Mouse (Mus musculus) limb, embryonic 14.5 days (tissue): Measurements from ENCODE around the gene B020004J07Rik. TPM values are rescaled to one million over a fixed set of nuclear protein-coding genes. Genes with fewer than 3 reads are reported as not detected.
"Not testable (repeated sequence)": the region's sequence is repeated elsewhere in the genome, so short reads cannot be mapped to it uniquely, and the experiment has no call there.

Source experiments
- ATAC-seq: fragments of 200-750 bp; cut with Nextera tagmentation; 2 replicates; pipeline ENCODE4 v1.8.0; 2017; ENCODE audit warnings: low read depth, moderate number of reproducible peaks, moderate TSS enrichment; ENCODE audit not compliant: low FRiP score
- DNase-seq: peaks from one replicate; pipeline ENCODE4 v3.0.0-alpha.2; 2015; ENCODE audit warnings: low spot score
- H3K27ac ChIP-seq: fragments of 300-500 bp; sonication (generic); replicated peaks from 2 replicates; pipeline ENCODE4 v1.5.1; 2014; ENCODE audit warnings: low read depth, mild to moderate bottlenecking, low read length, moderate library complexity, mixed read lengths
- H3K27me3 ChIP-seq: fragments of 300-500 bp; sonication (generic); 2 replicates; pipeline ENCODE4 v1.6.1; 2014; ENCODE audit warnings: low read length, mixed read lengths; ENCODE audit not compliant: control insufficient read depth, insufficient read depth
- H3K36me3 ChIP-seq: fragments of 300-500 bp; sonication (generic); 2 replicates; pipeline ENCODE4 v1.6.1; 2014; ENCODE audit warnings: mild to moderate bottlenecking, low read length, moderate library complexity, mixed read lengths; ENCODE audit not compliant: control insufficient read depth, insufficient read depth
- H3K4me1 ChIP-seq: fragments of 300-500 bp; sonication (generic); 2 replicates; pipeline ENCODE4 v1.6.1; 2014; ENCODE audit warnings: antibody characterized with exemption, low read length, mixed read lengths; ENCODE audit not compliant: control insufficient read depth, insufficient read depth
- H3K4me2 ChIP-seq: fragments of 300-500 bp; sonication (generic); replicated peaks from 2 replicates; pipeline ENCODE4 v1.6.1; 2014; ENCODE audit warnings: low read depth, mild to moderate bottlenecking, low read length, moderate library complexity; ENCODE audit not compliant: severe bottlenecking
- H3K4me3 ChIP-seq: fragments of 300-500 bp; sonication (generic); replicated peaks from 2 replicates; pipeline ENCODE4 v1.5.1; 2014; ENCODE audit warnings: low read length
- H3K9ac ChIP-seq: fragments of 300-500 bp; sonication (generic); 2 replicates; pipeline ENCODE4 v1.6.1; 2014; ENCODE audit warnings: mild to moderate bottlenecking, low read depth, low read length, moderate library complexity; ENCODE audit not compliant: severe bottlenecking
- H3K9me3 ChIP-seq: fragments of 300-500 bp; sonication (generic); 2 replicates; pipeline ENCODE4 v1.6.1; 2016; ENCODE audit warnings: low read length; ENCODE audit not compliant: control insufficient read depth
- POLR2A ChIP-seq: fragments of 200-500 bp; IDR thresholded peaks from 2 replicates; pipeline ENCODE4 v1.8.0; 2012; ENCODE audit warnings: inconsistent platforms, mild to moderate bottlenecking, moderate library complexity, borderline replicate concordance; ENCODE audit not compliant: insufficient read depth, insufficient read length; ENCODE audit errors: extremely low read depth
- WGBS: fragments of 180-500 bp; shearing (Covaris S2); extraction: QIAGEN DNeasy Blood & Tissue Kit; methylation state at CpG from one replicate; pipeline ENCODE4 v1.1.7; 2014; 5-methylcytosine and 5-hydroxymethylcytosine counted together
- polyA plus RNA-seq, 2 experiments: library from polyadenylated mRNA; depleted of rRNA in 1 of 2; stranded (reverse) in 1 of 2; unstranded in 1 of 2; fragments of >200 nt; fragmentation: Nextera tagmentation in 1 of 2; extraction: Ambion mirVana in 1 of 2; gene quantifications; 2 replicates each; pipeline versions ENCODE4 v1.2.1 to v1.2.3; 2012 to 2014

Gene B020004J07Rik
- 0.08 TPM in 1 of 2 replicates, not detected in the other for polyA plus RNA-seq (2012; rRNA removed)
- polyA plus RNA-seq (2014; fragmentation: Nextera tagmentation; extraction: Ambion mirVana) = not detected in 2 replicates

DNA sequence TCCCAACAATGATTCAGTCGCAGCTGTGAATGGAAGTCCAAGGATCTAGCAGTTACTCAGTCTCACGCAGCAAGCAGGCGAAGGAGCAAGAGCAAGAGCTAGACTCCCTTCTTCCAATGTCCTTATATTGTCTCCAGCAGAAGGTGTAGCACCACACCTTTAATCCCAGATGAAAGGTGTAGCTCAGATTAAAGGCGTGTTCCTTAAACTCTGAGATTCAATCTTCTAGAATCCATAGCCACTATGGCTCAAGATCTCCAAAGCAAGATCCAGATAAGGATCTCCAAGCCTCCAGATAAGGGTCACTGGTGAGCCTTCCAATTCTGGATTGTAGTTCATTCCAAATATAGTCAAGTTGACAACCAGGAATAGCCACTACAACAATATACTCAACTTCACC, at the start of gene B020004J07Rik:
Gene B020004J07Rik, minus strand, starts transcription at position 101 of the 400 bp plus-strand sequence.
- not testable (repeated sequence) for H3K36me3 ChIP-seq, H3K4me1 ChIP-seq, H3K27me3 ChIP-seq, H3K4me3 ChIP-seq, H3K9me3 ChIP-seq, H3K4me2 ChIP-seq, H3K9ac ChIP-seq, ATAC-seq, H3K27ac ChIP-seq, DNase-seq
- 89% methylated on average over 2 of the region's 4 CpGs for WGBS

DNA sequence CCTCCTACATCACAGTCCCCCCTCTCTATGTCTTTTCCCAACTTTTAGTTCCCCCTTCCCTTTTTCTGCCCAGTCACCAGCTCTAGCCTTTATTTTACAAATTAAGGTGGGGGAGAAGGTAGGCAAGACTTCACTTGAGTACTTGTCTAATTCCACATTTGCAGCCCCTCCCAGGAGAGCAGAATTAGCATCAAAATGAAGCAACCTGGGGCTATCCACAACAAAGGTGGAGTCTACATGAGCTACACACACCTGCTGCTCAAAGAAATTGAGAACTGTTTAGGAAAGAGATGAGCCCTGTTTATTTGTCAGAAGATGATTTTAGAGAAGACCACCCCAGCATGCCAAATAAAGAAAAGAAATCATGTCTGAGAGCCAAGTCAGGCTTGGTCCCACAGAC, 45.6 kb upstream of the B020004J07Rik start:
- TF ChIP-seq POLR2A = no peak
- Histone ChIP-seq H3K9me3 (no peaks in the 10 kb centered on the region), H3K36me3 (no peaks in the 10 kb centered on the region), H3K4me1 (no peaks in the 10 kb centered on the region), H3K4me3 (no peak overlapping the region), H3K9ac (no peak overlapping the region), H3K4me2 (no peak overlapping the region), H3K27ac (no peak overlapping the region), H3K27me3 (no peaks in the 10 kb centered on the region)
- DNase-seq (no peak), ATAC-seq (no peak)

DNA sequence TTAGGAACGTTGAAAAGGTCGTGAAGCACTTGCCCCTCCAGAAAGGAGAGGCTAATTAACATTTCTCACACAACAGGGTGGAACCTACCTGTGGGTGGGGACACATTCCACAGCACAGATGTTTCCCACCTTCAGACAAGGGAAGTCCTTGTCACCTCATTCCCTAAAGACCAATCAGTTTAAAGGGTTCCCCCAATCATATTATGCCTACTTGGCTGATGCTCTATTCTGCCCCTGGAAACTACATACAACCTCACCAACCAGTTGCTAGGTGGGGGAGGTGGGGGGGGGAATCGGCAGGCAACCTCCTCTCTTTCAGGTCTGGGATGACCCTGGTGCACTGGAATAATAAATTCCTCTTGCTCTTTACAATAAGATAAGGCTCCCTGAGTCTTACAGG, 39.8 kb upstream of the B020004J07Rik start:
- H3K9ac ChIP-seq = no peak overlapping the region
- TF ChIP-seq POLR2A = no peak
- DNase-seq (no peak), ATAC-seq (no peak)
- no peaks in the 10 kb centered on the region for H3K9me3 ChIP-seq
- no peak overlapping the region for H3K27ac ChIP-seq
- H3K4me1 ChIP-seq = no peaks in the 10 kb centered on the region
- no peak overlapping the region for H3K4me2 ChIP-seq
- no peaks in the 10 kb centered on the region for H3K27me3 ChIP-seq
- WGBS = 28% methylated on average over 3 of the region's 3 CpGs
- no peak overlapping the region for H3K4me3 ChIP-seq
- H3K36me3 ChIP-seq = no peaks in the 10 kb centered on the region

DNA sequence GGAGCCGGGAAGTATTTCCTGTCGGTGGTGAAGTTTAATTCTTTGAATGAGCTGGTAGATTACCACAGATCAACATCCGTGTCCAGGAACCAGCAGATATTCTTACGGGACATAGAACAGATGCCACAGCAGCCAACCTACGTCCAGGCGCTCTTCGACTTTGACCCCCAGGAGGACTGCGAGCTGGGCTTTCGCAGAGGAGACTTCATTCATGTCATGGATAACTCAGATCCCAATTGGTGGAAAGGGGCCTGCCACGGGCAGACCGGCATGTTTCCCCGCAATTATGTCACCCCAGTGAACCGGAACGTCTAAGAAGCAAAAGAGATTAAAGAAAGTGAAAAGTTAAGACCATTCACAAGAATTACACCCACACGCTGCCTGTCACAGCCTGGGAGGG, 31.9 kb upstream of the B020004J07Rik start:
- H3K9me3 ChIP-seq = not testable (repeated sequence)

DNA sequence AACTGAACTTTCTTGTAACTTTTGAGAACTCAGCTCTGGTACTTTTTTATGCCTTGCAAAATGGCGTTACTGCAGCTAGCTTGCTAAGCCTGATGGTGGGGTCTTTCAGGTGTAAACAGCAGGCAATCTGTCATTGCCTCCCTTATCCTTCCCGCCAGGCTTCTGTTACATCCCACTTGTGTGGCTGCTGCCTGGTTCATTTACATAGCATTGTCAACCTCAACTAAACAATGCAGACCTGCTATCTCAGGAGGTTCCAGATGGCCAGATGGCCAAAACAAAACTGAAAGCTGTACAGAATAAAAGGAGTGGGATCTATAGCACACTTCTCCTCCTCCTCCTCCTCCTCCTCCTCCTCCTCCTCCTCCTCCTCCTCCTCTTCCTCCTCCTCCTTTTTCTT, 28.2 kb upstream of the B020004J07Rik start:
- not testable (repeated sequence) for H3K9me3 ChIP-seq, H3K4me1 ChIP-seq, H3K27ac ChIP-seq, ATAC-seq, H3K27me3 ChIP-seq, H3K4me3 ChIP-seq, H3K4me2 ChIP-seq, H3K36me3 ChIP-seq, DNase-seq, H3K9ac ChIP-seq
- WGBS = 62% methylated on average over 2 of the region's 2 CpGs

More for the DNA sequence above, 31.9 kb upstream of the B020004J07Rik start:
- not testable (repeated sequence) for H3K27me3 ChIP-seq, H3K36me3 ChIP-seq, H3K27ac ChIP-seq, DNase-seq, H3K9ac ChIP-seq, ATAC-seq, H3K4me1 ChIP-seq, H3K4me2 ChIP-seq, H3K4me3 ChIP-seq
- 87% methylated on average over 15 of the region's 15 CpGs for WGBS

DNA sequence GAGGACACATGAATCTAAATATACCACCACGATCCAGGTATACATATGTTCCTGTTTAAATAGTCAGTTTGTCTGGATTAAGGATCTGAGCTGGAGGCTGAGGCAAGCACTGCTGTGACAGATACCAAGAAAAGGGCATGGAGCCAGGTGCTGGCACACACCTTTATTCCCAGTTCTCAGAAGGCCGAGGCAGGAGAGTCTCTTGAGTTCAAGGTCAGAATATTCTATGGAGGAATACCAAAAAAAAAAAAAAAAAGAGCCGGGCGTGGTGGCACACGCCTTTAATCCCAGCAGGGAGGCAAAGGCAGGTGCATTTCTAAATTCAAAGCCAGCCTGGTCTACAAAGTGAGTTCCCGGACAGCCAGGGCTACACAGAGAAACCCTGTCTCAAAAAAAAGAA, 18.5 kb upstream of the B020004J07Rik start:
- Histone ChIP-seq H3K9ac (no peak overlapping the region), H3K27me3 (no peaks in the 10 kb centered on the region), H3K27ac (no peak overlapping the region), H3K4me1 (no peaks in the 10 kb centered on the region), H3K4me2 (no peak overlapping the region), H3K4me3 (no peak overlapping the region), H3K36me3 (no peaks in the 10 kb centered on the region), H3K9me3 (no peaks in the 10 kb centered on the region)
- TF ChIP-seq POLR2A = no peak
- no peak for DNase-seq
- 90% methylated on average over 6 of the region's 6 CpGs for WGBS
- ATAC-seq = no peak
